Mouse (Mus musculus): Measurements from ENCODE around the gene Taf6l. TPM values are rescaled to one million over a fixed set of nuclear protein-coding genes. Genes with fewer than 3 reads are reported as not detected.
"Not testable (repeated sequence)": the region's sequence is repeated elsewhere in the genome, so short reads cannot be mapped to it uniquely, and the experiment has no call there.

Gene Taf6l
- polyA plus RNA-seq, 1 experiment, result 33.7 TPM

DNA sequence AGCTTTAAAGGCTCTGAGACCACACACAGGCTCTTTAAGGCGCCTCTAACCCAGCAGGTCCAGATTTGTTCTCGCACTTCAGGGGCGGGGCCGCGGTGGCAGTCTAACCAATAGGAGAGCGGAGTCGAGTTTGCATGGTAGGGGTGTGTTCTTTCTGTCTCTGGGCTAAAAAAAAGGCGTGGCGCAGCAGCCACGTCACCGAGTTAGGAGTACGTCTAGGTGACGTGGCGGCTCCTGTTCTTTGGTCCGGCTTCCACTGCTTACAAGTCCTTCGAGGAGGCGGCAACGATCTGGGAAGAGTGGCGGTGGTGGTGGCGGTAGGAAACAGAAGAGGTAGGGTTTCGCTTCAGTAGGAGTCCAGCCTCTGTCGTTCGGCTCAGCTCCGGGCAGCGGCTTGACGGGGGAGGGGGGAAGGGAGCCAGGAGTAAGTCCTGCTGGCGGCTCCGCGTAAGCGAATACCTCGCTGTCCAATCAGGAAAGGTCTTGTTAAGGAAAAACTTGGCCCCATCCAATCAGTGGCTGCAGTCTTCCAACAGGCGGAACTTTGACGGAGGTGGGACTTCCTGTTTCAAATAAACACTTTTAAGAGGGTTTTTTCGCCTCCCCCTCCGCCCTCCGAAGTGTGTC is 44.9 kb downstream of the Taf6l start, which contains the start of gene Stx5a:
Gene Stx5a, plus strand, starts transcription at position 171 of the 627 bp plus-strand sequence.
- Histone ChIP-seq H3K27me3 (replicated peaks) (no peaks in the 10 kb centered on the region), H3K4me3 (replicated peaks) (peak within 1 kb of the TSS; percentile 99), H3K4me1 (peaks cover 46% of the 10 kb centered on the region), H3K36me3 (replicated peaks; ENCODE audit: low read length) (peaks cover 77% of the 10 kb centered on the region), H3K9me3 (no peaks in the 10 kb centered on the region)
- TF ChIP-seq FLI1 (IDR thresholded peaks at IDR 0.05; ENCODE audit: low read length) (no peak), GATA1 (IDR thresholded peaks at IDR 0.05; ENCODE audit: borderline replicate concordance, low read length) (no peak)

DNA sequence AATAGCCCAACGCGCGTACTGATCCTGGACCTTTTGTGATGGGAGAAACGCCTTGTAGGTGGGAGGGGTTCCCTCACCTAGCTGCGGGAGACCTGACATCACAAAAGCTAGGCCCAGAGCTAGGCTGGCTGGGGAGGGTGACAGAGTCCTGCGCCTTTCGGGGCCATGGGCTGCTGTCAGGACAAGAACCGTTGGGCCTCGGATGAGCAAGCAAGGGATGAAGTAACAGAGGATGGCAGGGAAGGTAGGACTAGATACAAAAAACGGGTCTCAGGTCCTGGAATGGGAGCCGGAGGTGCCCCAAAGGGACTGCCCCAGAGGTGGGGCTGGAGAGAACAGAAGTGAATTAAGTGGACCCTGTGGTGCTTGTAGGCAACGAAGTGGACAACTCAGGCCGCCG is 45.6 kb downstream of the Taf6l start, which contains the start of gene 1700092M07Rik:
Gene 1700092M07Rik, plus strand, starts transcription at position 116 of the 400 bp plus-strand sequence.
- Histone ChIP-seq H3K9me3 (no peaks in the 10 kb centered on the region), H3K27me3 (replicated peaks) (no peaks in the 10 kb centered on the region), H3K4me1 (peaks cover 49% of the 10 kb centered on the region), H3K36me3 (replicated peaks; ENCODE audit: low read length) (peaks cover 70% of the 10 kb centered on the region), H3K4me3 (replicated peaks) (peak within 1 kb of the TSS; percentile 99)
- no peak for TF ChIP-seq FLI1 (IDR thresholded peaks at IDR 0.05; ENCODE audit: low read length)
- no peak for TF ChIP-seq GATA1 (IDR thresholded peaks at IDR 0.05; ENCODE audit: borderline replicate concordance, low read length)

DNA sequence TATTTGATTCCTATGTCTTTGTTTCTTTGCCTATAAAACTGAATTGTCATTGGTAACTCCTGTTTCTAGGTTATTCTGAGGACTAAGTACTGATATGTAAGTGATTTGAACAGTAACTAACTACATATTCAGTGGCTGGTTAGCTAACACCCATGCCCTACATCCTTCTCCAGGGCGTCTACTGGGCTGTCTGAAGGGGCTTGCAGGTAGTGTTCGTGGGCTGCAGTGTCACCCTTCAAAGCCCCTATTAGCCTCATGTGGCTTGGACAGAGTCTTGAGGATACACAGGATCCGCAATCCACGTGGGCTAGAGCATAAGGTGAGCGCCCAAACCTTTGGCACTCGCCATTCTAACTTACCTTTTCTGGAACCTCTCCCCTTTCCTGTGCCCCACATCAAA is 46.6 kb downstream of the Taf6l start:
- peaks cover 60% of the 10 kb centered on the region for H3K36me3 ChIP-seq (replicated peaks; ENCODE audit: low read length)
- peaks cover 50% of the 10 kb centered on the region for H3K4me1 ChIP-seq
- TF ChIP-seq FLI1 (IDR thresholded peaks at IDR 0.05; ENCODE audit: low read length) (no peak), GATA1 (IDR thresholded peaks at IDR 0.05; ENCODE audit: borderline replicate concordance, low read length) (no peak)
- H3K4me3 ChIP-seq (replicated peaks), result no peak overlapping the region
- no peaks in the 10 kb centered on the region for H3K27me3 ChIP-seq (replicated peaks)
- H3K9me3 ChIP-seq, result no peaks in the 10 kb centered on the region

DNA sequence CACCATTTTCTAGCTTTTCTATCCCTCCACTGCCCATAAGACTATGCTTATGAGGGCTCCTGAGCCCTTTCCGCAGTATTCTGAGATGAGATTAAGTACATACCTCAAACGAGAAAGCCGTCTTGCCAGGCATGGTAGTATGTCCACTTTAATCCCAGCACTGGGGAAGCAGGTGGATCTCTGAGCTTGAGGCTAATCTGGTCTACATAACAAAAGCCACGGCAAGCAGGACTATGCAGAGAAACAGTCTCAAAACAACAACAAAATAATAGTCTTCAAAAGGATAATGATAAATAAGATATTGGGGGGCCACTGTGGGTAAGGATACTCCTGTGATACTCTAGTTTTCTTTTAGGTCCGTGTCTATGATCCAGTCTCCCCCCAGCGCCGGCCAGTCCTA is 47.3 kb downstream of the Taf6l start:
- H3K27me3 ChIP-seq (replicated peaks), result no peaks in the 10 kb centered on the region
- H3K4me1 ChIP-seq, result peaks cover 54% of the 10 kb centered on the region
- H3K4me3 ChIP-seq (replicated peaks), result no peak overlapping the region
- TF ChIP-seq FLI1 (IDR thresholded peaks at IDR 0.05; ENCODE audit: low read length), result no peak
- no peak for TF ChIP-seq GATA1 (IDR thresholded peaks at IDR 0.05; ENCODE audit: borderline replicate concordance, low read length)
- H3K9me3 ChIP-seq, result no peaks in the 10 kb centered on the region
- H3K36me3 ChIP-seq (replicated peaks; ENCODE audit: low read length), result peaks cover 54% of the 10 kb centered on the region

DNA sequence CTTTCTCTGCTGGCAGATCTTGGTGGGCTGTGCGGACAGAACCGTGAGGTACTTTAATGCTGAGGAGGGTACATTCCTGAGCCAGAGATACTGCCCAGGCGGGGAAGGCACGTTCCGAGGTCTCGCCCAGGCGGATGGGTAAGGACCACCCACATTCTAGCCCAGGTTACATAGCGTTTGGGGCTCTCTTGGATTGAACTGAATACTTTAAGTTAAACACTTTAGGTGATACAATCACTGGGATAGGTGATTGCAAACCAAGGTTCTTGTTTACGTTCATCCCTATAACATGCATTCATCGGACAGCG is 50.1 kb downstream of the Taf6l start:
- Histone ChIP-seq H3K9me3 (0 out of 2 replicates have a peak, but pooled peaks cover 4% of the 10 kb centered on the region), H3K4me1 (peaks cover 41% of the 10 kb centered on the region), H3K27me3 (replicated peaks) (no peaks in the 10 kb centered on the region), H3K4me3 (replicated peaks) (peak overlapping the region; percentile 98), H3K36me3 (replicated peaks; ENCODE audit: low read length) (peaks cover 40% of the 10 kb centered on the region)
- TF ChIP-seq FLI1 (IDR thresholded peaks at IDR 0.05; ENCODE audit: low read length), result no peak
- TF ChIP-seq GATA1 (IDR thresholded peaks at IDR 0.05; ENCODE audit: borderline replicate concordance, low read length), result no peak

DNA sequence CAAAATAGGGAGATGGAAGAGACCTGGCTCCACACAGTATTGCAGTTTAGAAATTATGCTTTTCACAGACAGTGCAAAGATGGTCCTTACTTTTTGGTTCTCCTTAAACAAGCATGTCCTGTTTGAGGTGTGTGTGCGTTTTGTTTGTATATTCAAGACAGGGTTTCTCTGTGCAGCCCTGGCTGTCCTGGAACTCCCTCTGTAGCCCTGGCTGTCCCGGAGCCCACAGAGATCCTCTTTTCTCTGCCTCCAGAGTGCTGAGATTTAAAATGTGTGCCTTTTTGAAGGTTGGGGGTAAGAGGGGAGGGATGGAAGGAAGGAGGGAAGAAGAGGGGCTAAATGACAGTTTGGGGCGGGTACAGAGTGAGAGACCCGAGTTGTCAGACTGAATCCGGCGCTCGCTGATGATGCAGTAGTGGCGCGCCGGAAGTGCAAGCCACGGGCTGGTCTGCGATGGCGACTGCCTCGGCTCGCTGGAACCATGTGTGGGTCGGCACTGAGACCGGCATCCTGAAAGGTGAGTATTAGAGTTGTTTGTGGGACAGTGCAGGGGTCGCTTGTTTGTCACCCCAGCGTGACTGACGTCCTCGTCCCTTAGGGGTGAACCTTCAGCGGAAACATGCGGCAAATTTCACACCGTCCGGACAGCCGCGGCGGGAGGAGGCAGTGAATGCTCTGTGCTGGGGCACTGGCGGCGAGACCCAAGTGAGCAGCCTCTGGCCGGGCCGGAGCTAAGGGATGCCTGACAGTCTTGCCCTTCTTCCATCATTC is 50.6 kb downstream of the Taf6l start, which contains the start of gene Wdr74:
Gene Wdr74, plus strand, starts transcription at position 439 of the 771 bp plus-strand sequence.
- Histone ChIP-seq H3K36me3 (replicated peaks; ENCODE audit: low read length) (peaks cover 37% of the 10 kb centered on the region), H3K4me1 (peaks cover 36% of the 10 kb centered on the region), H3K9me3 (0 out of 2 replicates have a peak, but pooled peaks cover 4% of the 10 kb centered on the region), H3K4me3 (replicated peaks) (peak within 1 kb of the TSS; percentile 98), H3K27me3 (replicated peaks) (no peaks in the 10 kb centered on the region)
- no peak for TF ChIP-seq GATA1 (IDR thresholded peaks at IDR 0.05; ENCODE audit: borderline replicate concordance, low read length)
- TF ChIP-seq FLI1 (IDR thresholded peaks at IDR 0.05; ENCODE audit: low read length), result no peak; the same call in 1 of the 2 replicates

DNA sequence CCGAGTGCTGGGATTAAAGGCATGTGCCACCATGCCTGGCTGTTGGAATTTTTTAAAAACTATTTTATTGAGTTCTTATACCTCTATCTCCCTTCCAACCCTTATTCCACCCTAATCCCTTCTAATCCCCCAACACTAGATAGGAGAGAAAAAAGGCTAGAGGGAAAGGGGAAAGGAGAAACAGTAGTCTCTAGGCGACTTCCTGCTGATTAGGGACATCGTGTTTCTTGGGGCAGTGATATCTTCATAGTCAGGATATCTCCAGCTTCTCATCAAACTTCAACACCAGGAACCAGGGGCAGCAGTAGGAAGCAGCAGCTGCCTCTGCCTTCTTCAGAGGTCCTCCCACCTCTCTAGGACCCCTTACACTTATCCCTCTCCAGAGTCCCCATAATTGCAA is 51.9 kb downstream of the Taf6l start:
- Histone ChIP-seq H3K27me3 (replicated peaks) (no peaks in the 10 kb centered on the region), H3K4me3 (replicated peaks) (peak overlapping the region; percentile 65), H3K36me3 (replicated peaks; ENCODE audit: low read length) (peaks cover 25% of the 10 kb centered on the region), H3K9me3 (0 out of 2 replicates have a peak, but pooled peaks cover 4% of the 10 kb centered on the region), H3K4me1 (peaks cover 29% of the 10 kb centered on the region)
- TF ChIP-seq GATA1 (IDR thresholded peaks at IDR 0.05; ENCODE audit: borderline replicate concordance, low read length) (no peak), FLI1 (IDR thresholded peaks at IDR 0.05; ENCODE audit: low read length) (no peak)

DNA sequence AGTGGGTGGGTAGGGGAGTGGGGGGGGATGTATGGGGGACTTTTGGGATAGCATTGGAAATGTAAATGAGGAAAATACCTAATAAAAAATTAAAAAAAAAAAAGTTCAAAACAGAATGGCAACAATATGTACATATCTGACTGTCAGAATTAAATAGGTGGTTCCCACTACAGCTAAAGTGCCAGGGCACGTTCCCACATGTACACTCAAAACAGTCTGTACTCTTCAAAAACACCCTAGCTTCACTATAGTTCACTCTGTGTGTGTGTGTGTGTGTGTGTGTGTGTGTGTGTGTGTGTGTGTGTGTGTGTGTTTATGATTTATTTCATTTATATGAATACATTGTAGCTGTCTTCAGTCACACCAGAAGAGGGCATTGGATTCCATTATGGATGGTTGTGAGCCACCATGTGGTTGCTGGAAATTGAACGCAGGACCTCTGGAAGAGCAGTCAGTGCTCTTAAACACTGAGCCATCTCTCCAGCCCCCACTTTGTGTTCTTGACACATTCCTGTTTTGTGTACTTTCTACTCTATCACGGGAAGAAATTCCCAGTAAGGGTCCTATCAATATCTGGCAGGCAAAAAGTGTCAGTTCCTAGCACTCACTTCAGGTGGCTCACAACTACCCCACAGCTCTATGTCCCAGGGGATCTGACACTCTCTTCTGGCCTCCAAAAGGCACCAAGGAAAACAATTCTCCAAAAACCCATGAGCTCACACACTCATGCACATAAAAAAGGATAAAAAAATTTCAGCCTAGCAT is 57.7 kb downstream of the Taf6l start:
- not testable (repeated sequence) for H3K4me3 ChIP-seq (replicated peaks); H3K9me3 ChIP-seq; H3K27me3 ChIP-seq (replicated peaks)
- peaks cover 18% of the 10 kb centered on the region for H3K4me1 ChIP-seq
- H3K36me3 ChIP-seq (replicated peaks; ENCODE audit: low read length), result peaks cover 32% of the 10 kb centered on the region

DNA sequence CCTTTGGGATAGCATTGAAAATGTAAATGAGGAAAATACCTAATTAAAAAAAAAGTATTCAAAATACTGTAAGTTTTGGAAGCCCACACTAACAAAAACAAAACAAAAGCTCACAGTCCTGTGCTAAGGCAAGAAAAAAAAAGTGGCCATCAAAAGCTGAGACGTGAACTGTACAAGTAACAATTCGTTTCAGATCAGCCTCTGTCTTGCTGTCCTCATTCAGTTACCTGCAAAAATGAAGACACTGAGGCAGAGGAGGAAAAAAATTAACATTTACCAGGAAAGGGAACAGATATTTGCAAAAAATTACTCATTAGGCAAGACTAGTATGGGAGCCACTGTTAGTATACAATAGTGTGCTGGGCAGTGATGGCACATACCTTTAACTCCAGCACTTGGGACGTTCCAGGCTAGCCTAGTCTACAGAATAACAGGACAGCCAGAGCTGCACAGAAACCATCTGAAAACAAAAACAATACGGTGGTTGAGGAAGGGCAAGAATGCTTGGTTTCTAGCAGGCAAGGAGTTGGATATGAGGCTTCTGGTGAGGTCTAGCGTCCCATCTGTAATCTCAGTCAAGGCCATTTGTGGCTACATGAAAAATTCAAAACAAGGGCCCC is 58.6 kb downstream of the Taf6l start:
- Histone ChIP-seq H3K9me3 (0 out of 2 replicates have a peak, but pooled peaks cover 2% of the 10 kb centered on the region), H3K36me3 (replicated peaks; ENCODE audit: low read length) (peaks cover 32% of the 10 kb centered on the region), H3K4me3 (replicated peaks) (no peak overlapping the region), H3K4me1 (peaks cover 18% of the 10 kb centered on the region), H3K27me3 (replicated peaks) (no peaks in the 10 kb centered on the region)
- TF ChIP-seq GATA1 (IDR thresholded peaks at IDR 0.05; ENCODE audit: borderline replicate concordance, low read length) (no peak), FLI1 (IDR thresholded peaks at IDR 0.05; ENCODE audit: low read length) (no peak)
